Mouse (Mus musculus) midbrain, postnatal 0 days (tissue): Measurements from ENCODE around the gene Brip1. TPM values are rescaled to one million over a fixed set of nuclear protein-coding genes. Genes with fewer than 3 reads are reported as not detected.

Source experiments
- ATAC-seq: fragments of 200-750 bp; cut with Nextera tagmentation; 2 replicates; pipeline ENCODE4 v1.8.0; 2017; ENCODE audit warnings: moderate number of reproducible peaks, mild to moderate bottlenecking, moderate TSS enrichment, moderate library complexity; ENCODE audit not compliant: low FRiP score
- DNase-seq: peaks from one replicate; pipeline ENCODE4 v3.0.0-alpha.2; 2015; ENCODE audit warnings: low spot score
- H3K27ac ChIP-seq: fragments of 300-500 bp; sonication (generic); 2 replicates; pipeline ENCODE4 v1.5.1; 2014; ENCODE audit warnings: low read depth, mild to moderate bottlenecking, low read length, mixed read lengths
- H3K27me3 ChIP-seq: fragments of 300-500 bp; sonication (generic); 2 replicates; pipeline ENCODE4 v1.6.1; 2014; ENCODE audit warnings: low read length, control low read depth, mixed read lengths; ENCODE audit not compliant: insufficient read depth
- H3K36me3 ChIP-seq: fragments of 300-500 bp; sonication (generic); 2 replicates; pipeline ENCODE4 v1.6.1; 2014; ENCODE audit warnings: low read length, control low read depth, mixed read lengths; ENCODE audit not compliant: insufficient read depth
- H3K4me1 ChIP-seq: fragments of 300-500 bp; sonication (generic); 2 replicates; pipeline ENCODE4 v1.6.1; 2014; ENCODE audit warnings: mild to moderate bottlenecking, control low read depth, antibody characterized with exemption, low read length, mixed read lengths; ENCODE audit not compliant: insufficient read depth
- H3K4me2 ChIP-seq: fragments of 300-500 bp; sonication (generic); 2 replicates; pipeline ENCODE4 v1.6.1; 2014; ENCODE audit warnings: low read depth, mild to moderate bottlenecking, low read length, mixed read lengths; ENCODE audit not compliant: poor library complexity, severe bottlenecking
- H3K4me3 ChIP-seq: fragments of 300-500 bp; sonication (generic); 2 replicates; pipeline ENCODE4 v1.5.1; 2014; ENCODE audit warnings: low read depth, mild to moderate bottlenecking, low read length, moderate library complexity
- H3K9ac ChIP-seq: fragments of 300-500 bp; sonication (generic); replicated peaks from 2 replicates; pipeline ENCODE4 v1.6.1; 2014; ENCODE audit warnings: mild to moderate bottlenecking, low read length, moderate library complexity, mixed read lengths; ENCODE audit not compliant: poor library complexity, severe bottlenecking
- H3K9me3 ChIP-seq: fragments of 300-500 bp; sonication (generic); 2 replicates; pipeline ENCODE4 v1.6.1; 2016; ENCODE audit warnings: low read length, control low read depth
- CTCF ChIP-seq: IDR thresholded peaks from 2 replicates; pipeline ENCODE4 v1.5.1; 2016; ENCODE audit warnings: antibody characterized with exemption, mild to moderate bottlenecking
- WGBS: fragments of 180-500 bp; shearing (Covaris S2); extraction: QIAGEN DNeasy Blood & Tissue Kit; methylation state at CpG from one replicate; pipeline ENCODE4 v1.1.7; 2014; 5-methylcytosine and 5-hydroxymethylcytosine counted together
- polyA plus RNA-seq: library from polyadenylated mRNA; unstranded; fragments of >200 nt; fragmentation: Nextera tagmentation; extraction: Ambion mirVana; gene quantifications from 2 replicates; pipeline ENCODE4 v1.2.1, GENCODE M21; 2015
- total RNA-seq: library from RNA; depleted of rRNA; stranded (reverse); fragments of >200 nt; gene quantifications from 2 replicates; pipeline ENCODE4 v1.2.3, GENCODE M21; 2014; rRNA removed

Brip1 gene
- total and polyA plus RNA-seq, 2 experiments from 2014 or later = 0.31 to 0.38 TPM

DNA sequence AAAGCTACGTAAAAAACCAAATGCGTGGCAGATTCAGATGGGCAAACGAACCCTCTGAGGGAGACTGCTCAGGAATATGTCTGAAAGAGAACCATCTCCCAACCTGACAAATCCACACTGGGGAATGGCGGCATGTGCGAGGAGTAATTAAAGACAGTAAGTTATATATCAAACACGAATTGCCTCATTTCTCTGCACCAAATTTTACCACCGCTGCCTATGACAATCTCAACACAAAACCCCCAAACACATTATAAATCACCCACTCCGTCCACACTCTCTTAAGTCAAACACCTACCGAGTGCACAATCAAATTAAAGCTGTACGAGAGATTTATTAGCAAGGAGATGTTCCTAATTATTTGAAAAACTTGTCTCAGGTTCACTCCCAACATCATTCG is 184.8 kb downstream of the Brip1 start:
- H3K4me3 ChIP-seq = no peak overlapping the region
- H3K27ac ChIP-seq = no peak overlapping the region
- no peak for ATAC-seq
- no peak for DNase-seq
- 90% methylated on average over 11 of the region's 11 CpGs for WGBS
- H3K36me3 ChIP-seq = no peaks in the 10 kb centered on the region
- H3K9ac ChIP-seq = no peak overlapping the region
- no peaks in the 10 kb centered on the region for H3K27me3 ChIP-seq
- TF ChIP-seq CTCF = no peak
- H3K4me2 ChIP-seq = no peak overlapping the region
- H3K4me1 ChIP-seq = no peaks in the 10 kb centered on the region
- H3K9me3 ChIP-seq = no peaks in the 10 kb centered on the region

DNA sequence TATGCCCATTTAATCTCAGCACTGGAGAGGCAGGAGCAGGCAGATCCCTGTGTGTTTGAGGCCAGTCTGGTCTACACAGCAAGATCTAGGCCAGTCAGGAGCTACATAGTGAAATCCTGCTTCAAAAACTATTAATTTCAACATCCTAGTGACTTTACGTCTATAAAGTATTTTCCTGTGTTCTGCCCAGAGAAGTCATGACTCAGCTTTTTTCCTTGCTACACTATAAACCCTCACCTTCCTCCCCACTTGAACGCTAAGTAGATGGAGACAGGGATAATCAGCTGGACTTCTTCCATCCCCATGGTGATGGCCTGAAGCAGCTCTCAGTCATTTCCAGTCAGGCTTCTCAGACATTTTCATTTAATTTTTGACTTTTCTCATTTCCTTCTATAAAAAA is 187.9 kb downstream of the Brip1 start:
- no peak for DNase-seq
- H3K9me3 ChIP-seq = no peaks in the 10 kb centered on the region
- no peaks in the 10 kb centered on the region for H3K4me1 ChIP-seq
- no peaks in the 10 kb centered on the region for H3K36me3 ChIP-seq
- no peak overlapping the region for H3K27ac ChIP-seq
- H3K4me2 ChIP-seq = no peak overlapping the region
- ATAC-seq = no peak
- H3K9ac ChIP-seq = no peak overlapping the region
- WGBS = 68% methylated on average over 2 of the region's 2 CpGs
- TF ChIP-seq CTCF = no peak
- no peak overlapping the region for H3K4me3 ChIP-seq
- H3K27me3 ChIP-seq = no peaks in the 10 kb centered on the region

DNA sequence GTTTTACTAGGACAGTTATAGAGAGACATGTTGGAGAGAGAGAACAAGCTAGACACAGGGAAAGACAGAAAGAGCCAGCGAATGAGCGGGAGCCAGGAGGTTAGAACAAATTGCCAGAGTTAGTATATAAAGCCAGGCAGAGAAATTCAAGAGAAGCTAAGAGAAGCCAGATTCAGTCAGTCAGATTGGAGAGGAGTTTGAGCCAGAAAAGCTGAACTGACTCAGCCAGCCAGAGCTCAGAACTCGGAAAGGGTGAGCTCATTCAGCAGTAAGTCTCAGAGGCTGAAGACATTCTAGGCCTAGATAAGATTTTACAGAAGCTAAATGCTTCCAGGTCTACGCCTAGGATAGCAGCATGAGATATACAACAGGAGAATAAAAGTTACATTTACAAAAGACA is 190.5 kb downstream of the Brip1 start:
- H3K9ac ChIP-seq = no peak overlapping the region
- 94% methylated on average over 4 of the region's 4 CpGs for WGBS

DNA sequence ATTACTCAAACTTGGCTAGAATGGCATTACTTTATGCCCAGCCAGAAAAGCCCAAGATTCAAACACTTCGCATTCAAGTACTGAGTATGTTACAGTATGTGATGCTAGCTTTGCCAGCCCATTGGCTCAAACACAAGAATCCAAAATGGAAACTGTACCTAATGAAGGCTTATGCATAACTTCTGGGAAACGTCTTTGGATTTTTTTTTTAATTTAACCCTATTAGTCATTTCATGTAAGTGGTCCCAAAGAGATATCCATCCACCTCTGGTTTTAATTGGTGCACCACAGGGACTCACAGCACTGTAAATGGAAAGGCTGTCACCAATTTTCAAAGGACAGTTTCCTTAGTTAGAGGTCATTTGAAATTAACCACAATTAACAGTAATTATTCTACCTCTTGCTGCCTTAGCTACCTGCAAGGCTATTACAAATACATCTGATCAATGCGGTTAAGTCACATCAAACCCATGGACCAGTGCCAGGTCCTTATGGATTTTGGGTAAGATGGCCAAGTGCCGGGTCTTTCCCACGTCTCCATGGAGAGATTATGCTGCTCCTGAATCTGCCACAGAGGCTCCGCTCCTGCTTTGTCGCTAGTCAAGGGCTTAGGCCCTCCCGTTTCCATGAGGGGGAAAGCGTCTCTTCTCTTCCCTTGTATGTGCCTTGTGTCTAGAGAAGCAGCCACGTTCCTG is 192.6 kb downstream of the Brip1 start:
- ATAC-seq (no peak), DNase-seq (no peak)
- Histone ChIP-seq H3K9ac (no peak overlapping the region), H3K27me3 (no peaks in the 10 kb centered on the region), H3K9me3 (no peaks in the 10 kb centered on the region), H3K36me3 (no peaks in the 10 kb centered on the region), H3K4me3 (no peak overlapping the region), H3K4me1 (no peaks in the 10 kb centered on the region), H3K27ac (no peak overlapping the region), H3K4me2 (no peak overlapping the region)
- TF ChIP-seq CTCF = no peak
- 57% methylated on average over 10 of the region's 10 CpGs for WGBS

More for the DNA sequence above, 190.5 kb downstream of the Brip1 start:
- Histone ChIP-seq H3K4me1 (no peaks in the 10 kb centered on the region), H3K27me3 (no peaks in the 10 kb centered on the region), H3K9me3 (no peaks in the 10 kb centered on the region), H3K36me3 (no peaks in the 10 kb centered on the region), H3K4me3 (no peak overlapping the region), H3K27ac (no peak overlapping the region), H3K4me2 (no peak overlapping the region)
- ATAC-seq = no peak
- TF ChIP-seq CTCF = no peak
- DNase-seq = no peak

Other genes with a start within 250 kb of the Brip1 start
- 25.9 and 41.1 TPM in 2 replicates for gene Ints2, start 56.4 kb upstream of the Brip1 start, total RNA-seq
- gene Ints2, start 56.4 kb upstream of the Brip1 start, polyA plus RNA-seq = 9.3 and 11.9 TPM in 2 replicates
- gene Med13, start 156.4 kb upstream of the Brip1 start, total RNA-seq = 52.9 and 56.5 TPM in 2 replicates
- 4.2 and 5.1 TPM in 2 replicates for gene Med13, start 156.4 kb upstream of the Brip1 start, polyA plus RNA-seq